Mouse (Mus musculus) hindbrain, embryonic 11.5 days (tissue): ENCODE data around the gene Ccdc171. TPM values are rescaled to one million over a fixed set of nuclear protein-coding genes. Genes with fewer than 3 reads are reported as not detected.
"Not testable (repeated sequence)": the region's sequence is repeated elsewhere in the genome, so short reads cannot be mapped to it uniquely, and the experiment has no call there.

Experiments used
- ATAC-seq: fragments of 200-750 bp; cut with Nextera tagmentation; 2 replicates; pipeline ENCODE4 v1.8.0; 2017; ENCODE audit warnings: mild to moderate bottlenecking, moderate TSS enrichment, moderate library complexity; ENCODE audit not compliant: low FRiP score
- DNase-seq: peaks from one replicate; pipeline ENCODE4 v3.0.0-alpha.2; 2015; ENCODE audit warnings: low spot score
- H3K27ac ChIP-seq: fragments of 300-500 bp; sonication (generic); 2 replicates; pipeline ENCODE4 v1.5.1; 2014; ENCODE audit warnings: mild to moderate bottlenecking, low read depth, low read length
- H3K27me3 ChIP-seq: fragments of 300-500 bp; sonication (generic); 2 replicates; pipeline ENCODE4 v1.6.1; 2014; ENCODE audit warnings: mild to moderate bottlenecking, low read length, moderate library complexity, mixed read lengths; ENCODE audit not compliant: control insufficient read depth, insufficient read depth
- H3K36me3 ChIP-seq: fragments of 300-500 bp; sonication (generic); 2 replicates; pipeline ENCODE4 v1.6.1; 2014; ENCODE audit warnings: mild to moderate bottlenecking, low read length, moderate library complexity, mixed read lengths; ENCODE audit not compliant: control insufficient read depth, insufficient read depth
- H3K4me1 ChIP-seq: fragments of 300-500 bp; sonication (generic); replicated peaks from 2 replicates; pipeline ENCODE4 v1.6.1; 2014; ENCODE audit warnings: low read length, mixed read lengths; ENCODE audit not compliant: control insufficient read depth, insufficient read depth
- H3K4me2 ChIP-seq: fragments of 300-500 bp; sonication (generic); replicated peaks from 2 replicates; pipeline ENCODE4 v1.6.1; 2014; ENCODE audit warnings: mild to moderate bottlenecking, low read depth, low read length
- H3K4me3 ChIP-seq: fragments of 300-500 bp; sonication (generic); 2 replicates; pipeline ENCODE4 v1.5.1; 2014; ENCODE audit warnings: low read depth, low read length
- H3K9ac ChIP-seq: fragments of 300-500 bp; sonication (generic); 2 replicates; pipeline ENCODE4 v1.6.1; 2014; ENCODE audit warnings: low read depth, low read length
- H3K9me3 ChIP-seq: fragments of 300-500 bp; sonication (generic); 2 replicates; pipeline ENCODE4 v1.6.1; 2016; ENCODE audit warnings: low read length; ENCODE audit not compliant: control insufficient read depth
- WGBS: fragments of 180-500 bp; shearing (Covaris S2); extraction: QIAGEN DNeasy Blood & Tissue Kit; methylation state at CpG from one replicate; pipeline ENCODE4 v1.1.7; 2014; 5-methylcytosine and 5-hydroxymethylcytosine counted together
- polyA plus RNA-seq: library from polyadenylated mRNA; unstranded; fragments of >200 nt; fragmentation: Nextera tagmentation; extraction: Ambion mirVana; gene quantifications from 2 replicates; pipeline ENCODE4 v1.2.1, GENCODE M21; 2014

The Ccdc171 gene
- polyA plus RNA-seq: 3.8 and 4.5 TPM in 2 replicates

- peak within 1 kb of the TSS; percentile 82 for H3K4me2 ChIP-seq
- ATAC-seq (peak; percentile 96), DNase-seq (peak; percentile 99)
- no peaks in the 10 kb centered on the region for H3K27me3 ChIP-seq
- WGBS: under 1% methylated on average over 67 of the region's 73 CpGs
- no peaks in the 10 kb centered on the region for H3K9me3 ChIP-seq
- H3K4me1 ChIP-seq: peaks cover 2% of the 10 kb centered on the region; the same call in 1 of the 2 replicates
- H3K9ac ChIP-seq: peak within 1 kb of the TSS; percentile 93
- peak within 1 kb of the TSS; percentile 99 for H3K27ac ChIP-seq
- no peaks in the 10 kb centered on the region for H3K36me3 ChIP-seq
- H3K4me3 ChIP-seq: peak within 1 kb of the TSS; percentile 66
These were observed at the start of gene Ccdc171 for GRCm38 (mm10) chr4:83524843-83525689. Gene Ccdc171, plus strand, starts transcription at chr4:83525545.

- 26% methylated on average over 12 of the region's 12 CpGs for WGBS
- H3K4me2 ChIP-seq: peak overlapping the region; percentile 62
- ATAC-seq: no peak
- H3K4me1 ChIP-seq: no peaks in the 10 kb centered on the region; the same call in 1 of the 2 replicates
- peak overlapping the region; percentile 93 for H3K4me3 ChIP-seq
- 0 out of 2 replicates have a peak, but pooled peaks cover 7% of the 10 kb centered on the region for H3K36me3 ChIP-seq
- no peaks in the 10 kb centered on the region for H3K9me3 ChIP-seq
- H3K27ac ChIP-seq: no peak overlapping the region
- H3K9ac ChIP-seq: peak overlapping the region; percentile 96
- no peaks in the 10 kb centered on the region for H3K27me3 ChIP-seq
- no peak for DNase-seq
These were observed 40.1 kb upstream of the Ccdc171 start for GRCm38 (mm10) chr4:83485250-83485649.

DNA sequence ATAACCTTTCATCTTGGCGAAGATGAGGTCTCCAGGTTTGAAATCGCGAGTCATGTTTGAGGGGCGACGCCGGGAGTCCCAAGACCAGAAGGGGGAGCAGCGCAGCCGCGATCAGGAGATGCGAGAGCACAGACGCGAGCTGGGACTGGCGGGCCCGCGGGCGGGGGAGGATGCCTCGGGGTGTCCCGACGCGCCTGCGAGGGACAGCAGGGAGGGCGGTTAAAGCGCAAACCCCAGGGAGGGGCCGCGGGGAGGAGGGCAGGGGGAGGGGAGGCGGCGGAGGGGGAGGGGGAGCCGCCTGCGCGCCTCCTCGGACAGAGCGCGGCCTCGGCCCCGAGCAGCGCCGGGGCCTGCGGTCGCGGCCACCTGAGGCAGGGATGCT is 39.6 kb upstream of the Ccdc171 start:
- ATAC-seq: peak; percentile 88
- H3K4me3 ChIP-seq: peak overlapping the region; percentile 93
- no peaks in the 10 kb centered on the region; the same call in 1 of the 2 replicates for H3K4me1 ChIP-seq
- H3K4me2 ChIP-seq: peak overlapping the region; percentile 62
- H3K9ac ChIP-seq: peak overlapping the region; percentile 96
- H3K36me3 ChIP-seq: 0 out of 2 replicates have a peak, but pooled peaks cover 7% of the 10 kb centered on the region
- WGBS: 1% methylated on average over 18 of the region's 40 CpGs
- H3K27ac ChIP-seq: peak overlapping the region; percentile 99
- H3K9me3 ChIP-seq: no peaks in the 10 kb centered on the region
- H3K27me3 ChIP-seq: no peaks in the 10 kb centered on the region
- peak; percentile 91 for DNase-seq

GRCm38 (mm10) chr4:83486117-83486901 is 39.0 kb upstream of the Ccdc171 start, which contains the start of gene Psip1:
Gene Psip1, minus strand, starts transcription at chr4:83486459.
- Histone ChIP-seq H3K36me3 (0 out of 2 replicates have a peak, but pooled peaks cover 3% of the 10 kb centered on the region), H3K4me1 (no peaks in the 10 kb centered on the region; the same call in 1 of the 2 replicates), H3K4me3 (peak within 1 kb of the TSS; percentile 93), H3K4me2 (peak within 1 kb of the TSS; percentile 62), H3K9ac (peak within 1 kb of the TSS; percentile 96), H3K27me3 (no peaks in the 10 kb centered on the region), H3K9me3 (no peaks in the 10 kb centered on the region), H3K27ac (peak within 1 kb of the TSS; percentile 99)
- under 1% methylated on average over 47 of the region's 86 CpGs for WGBS
- peak; percentile 91 for DNase-seq
- peak; percentile 96 for ATAC-seq

GRCm38 (mm10) chr4:83489121-83489520 is 36.2 kb upstream of the Ccdc171 start:
- Histone ChIP-seq H3K4me1 (no peaks in the 10 kb centered on the region; the same call in 1 of the 2 replicates), H3K4me2 (no peak overlapping the region), H3K4me3 (no peak overlapping the region), H3K27me3 (no peaks in the 10 kb centered on the region), H3K9me3 (no peaks in the 10 kb centered on the region), H3K9ac (no peak overlapping the region), H3K36me3 (no peaks in the 10 kb centered on the region), H3K27ac (no peak overlapping the region)
- 22% methylated on average over 5 of the region's 5 CpGs for WGBS
- ATAC-seq (no peak), DNase-seq (no peak)

- H3K4me1 ChIP-seq: no peaks in the 10 kb centered on the region
- H3K4me2 ChIP-seq: no peak overlapping the region
- H3K27me3 ChIP-seq: no peaks in the 10 kb centered on the region
- no peak overlapping the region for H3K9ac ChIP-seq
- DNase-seq (no peak), ATAC-seq (no peak)
- WGBS: 96% methylated on average over 1 of the region's 1 CpGs
- H3K4me3 ChIP-seq: no peak overlapping the region
- no peaks in the 10 kb centered on the region for H3K9me3 ChIP-seq
- H3K36me3 ChIP-seq: no peaks in the 10 kb centered on the region
- H3K27ac ChIP-seq: no peak overlapping the region
These were observed 32.2 kb upstream of the Ccdc171 start for GRCm38 (mm10) chr4:83493112-83493511.

DNA sequence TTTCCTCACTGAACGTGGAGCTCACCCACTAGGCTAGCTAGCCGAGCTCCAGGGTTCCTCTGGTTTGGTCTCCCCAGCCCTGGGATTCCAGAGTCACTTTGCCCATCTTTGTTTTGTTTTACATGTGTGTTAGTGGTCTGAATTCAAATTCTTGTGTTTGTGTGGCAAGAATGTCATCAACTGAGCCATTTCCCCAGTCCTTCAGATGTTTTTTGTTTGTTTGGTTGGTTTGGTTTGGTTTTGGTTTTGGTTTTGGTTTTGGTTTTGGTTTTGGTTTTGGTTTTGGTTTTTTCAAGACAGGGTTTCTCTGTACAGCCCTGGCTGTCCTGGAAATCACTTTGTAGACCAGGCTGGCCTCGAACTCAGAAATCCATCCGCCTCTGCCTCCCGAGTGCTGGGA is 28.3 kb upstream of the Ccdc171 start:
- DNase-seq, H3K27me3 ChIP-seq, H3K9me3 ChIP-seq, H3K4me1 ChIP-seq, H3K4me2 ChIP-seq, H3K27ac ChIP-seq, H3K9ac ChIP-seq, ATAC-seq, H3K36me3 ChIP-seq, H3K4me3 ChIP-seq: not testable (repeated sequence)
- 91% methylated on average over 5 of the region's 5 CpGs for WGBS

- no peaks in the 10 kb centered on the region for H3K4me1 ChIP-seq
- H3K27ac ChIP-seq: 0 out of 2 replicates have a peak overlapping the region, but pooled peaks have one; percentile 12
- H3K9me3 ChIP-seq: no peaks in the 10 kb centered on the region
- H3K4me3 ChIP-seq: peak overlapping the region; percentile 18
- WGBS: 6% methylated on average over 22 of the region's 22 CpGs
- DNase-seq (peak; percentile 76), ATAC-seq (peak; percentile 92)
- no peaks in the 10 kb centered on the region for H3K27me3 ChIP-seq
- peak overlapping the region; percentile 29 for H3K4me2 ChIP-seq
- 0 out of 2 replicates have a peak overlapping the region, but pooled peaks have one; percentile 24 for H3K9ac ChIP-seq
- H3K36me3 ChIP-seq: no peaks in the 10 kb centered on the region
These were observed 24.9 kb upstream of the Ccdc171 start for GRCm38 (mm10) chr4:83500154-83501036.
